Mouse (Mus musculus): ENCODE data around the gene Olfr248.
"Not testable (repeated sequence)": the region's sequence is repeated elsewhere in the genome, so short reads cannot be mapped to it uniquely, and the experiment has no call there.

The Olfr248 gene

DNA sequence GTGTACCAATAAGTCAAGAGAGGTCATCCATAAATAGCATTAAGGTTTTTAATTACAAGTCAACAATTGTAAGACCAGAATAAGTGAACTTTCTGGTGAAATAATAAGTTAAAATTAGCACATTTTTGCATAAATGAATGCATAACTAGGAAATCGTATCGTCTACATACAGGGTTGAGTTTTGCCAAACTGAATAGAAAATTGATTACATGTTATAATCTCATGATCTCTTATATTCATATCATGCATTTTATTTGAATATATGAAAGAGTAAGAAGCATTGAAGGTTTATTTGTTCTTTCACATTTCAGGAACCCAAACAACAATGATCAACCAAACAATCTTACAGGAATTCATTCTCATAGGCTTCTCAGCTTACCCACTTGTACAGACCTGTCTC is at the start of gene Olfr248:
Gene Olfr248 (plus strand): TSS at position 301 of the 400 bp plus-strand sequence.
- DNase-seq: no peak

- not testable (repeated sequence) for DNase-seq
Observed at GRCm38 (mm10) chr1:174353636-174354035, 37.2 kb upstream of the Olfr248 start.

- DNase-seq: no peak
Observed at GRCm38 (mm10) chr1:174354640-174355039, 36.2 kb upstream of the Olfr248 start.

GRCm38 (mm10) chr1:174364882-174365451 is 25.9 kb upstream of the Olfr248 start, which contains the start of gene Olfr417:
Gene Olfr417 (plus strand): TSS chr1:174365122.
- DNase-seq: no peak

DNA sequence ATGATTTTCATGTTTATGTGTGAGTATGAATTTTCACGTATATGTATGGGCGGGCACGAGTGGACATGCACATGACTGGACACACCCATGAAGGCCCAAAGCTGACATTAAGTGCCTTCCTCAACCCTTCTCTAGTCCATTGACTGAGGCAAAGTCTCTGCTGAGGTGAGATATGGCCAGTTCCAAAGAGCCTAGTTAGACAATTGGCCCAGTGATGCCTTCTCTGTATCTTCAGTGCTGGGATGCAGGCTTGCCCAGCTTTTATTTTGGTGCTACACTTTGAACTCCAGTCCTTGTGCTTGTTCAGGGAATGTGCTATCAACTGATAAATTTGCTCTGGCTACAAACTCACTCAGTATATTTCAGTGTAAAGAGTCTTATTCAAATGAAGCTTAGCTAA is 17.0 kb upstream of the Olfr248 start:
- no peak for DNase-seq

- no peak for DNase-seq
Observed at GRCm38 (mm10) chr1:174422959-174423358, 32.1 kb downstream of the Olfr248 start.

GRCm38 (mm10) chr1:174423764-174424163 is 32.9 kb downstream of the Olfr248 start, which contains the start of gene Olfr414:
Gene Olfr414 (plus strand): TSS chr1:174424064.
- no peak for DNase-seq

DNA sequence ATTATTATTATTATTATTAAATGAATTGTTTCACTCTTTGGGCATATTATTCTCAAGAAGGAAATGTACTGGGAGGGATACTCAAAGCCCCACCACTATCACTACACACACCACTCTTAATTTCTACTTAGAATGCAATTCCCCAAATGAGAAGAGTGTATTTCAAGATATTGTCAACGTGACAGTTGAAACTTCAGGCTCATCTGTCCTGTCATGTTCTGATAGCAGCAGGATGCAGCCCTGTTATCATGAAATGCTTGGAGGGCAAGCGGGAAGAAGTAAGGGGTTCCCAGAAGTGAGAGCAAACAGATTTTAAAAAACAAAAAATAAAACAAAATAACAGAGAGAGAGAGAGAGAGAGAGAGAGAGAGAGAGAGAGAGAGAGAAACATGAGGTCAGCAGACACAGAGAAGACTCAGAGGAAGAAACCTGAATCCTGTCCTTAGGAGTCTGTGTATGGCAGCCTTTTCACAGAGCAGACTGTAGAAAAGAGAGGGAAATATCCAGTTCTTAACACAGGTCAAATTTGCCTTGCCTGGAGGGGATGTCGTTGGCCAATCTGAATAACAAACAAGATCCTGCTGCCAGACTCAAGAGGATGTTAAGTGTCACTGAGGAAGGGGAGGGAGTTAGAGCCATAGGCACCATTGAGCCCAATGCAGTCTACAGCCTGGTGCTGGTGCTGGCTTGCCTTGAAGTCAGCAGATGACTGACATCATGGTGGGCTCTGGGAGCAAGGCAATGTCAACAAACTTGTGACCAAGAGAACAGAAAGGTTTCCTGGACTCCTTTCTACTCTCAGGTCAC is 35.5 kb downstream of the Olfr248 start:
- DNase-seq: no peak

- DNase-seq: no peak
Observed at GRCm38 (mm10) chr1:174427402-174427801, 36.6 kb downstream of the Olfr248 start.

DNA sequence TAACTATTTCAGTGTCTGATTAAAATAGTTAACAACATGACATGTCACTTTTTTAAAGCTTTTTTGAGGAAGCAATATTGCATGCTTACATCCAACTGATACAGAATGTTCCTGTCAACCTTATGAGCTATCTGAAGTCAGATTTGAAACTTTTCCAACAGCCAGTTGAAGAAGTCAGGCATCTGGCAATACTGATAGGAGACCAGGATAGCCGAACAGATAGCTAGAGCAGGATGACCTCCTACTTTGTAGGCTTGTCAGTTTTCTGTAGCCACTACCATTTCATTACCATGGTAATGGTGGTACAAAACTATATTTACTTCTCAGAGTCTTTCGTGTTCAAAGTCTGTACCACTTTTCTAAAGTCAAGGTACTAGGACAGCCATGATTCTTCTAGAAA is 37.6 kb downstream of the Olfr248 start:
- DNase-seq: no peak

- no peak for DNase-seq
Observed at GRCm38 (mm10) chr1:174434121-174434520, 43.3 kb downstream of the Olfr248 start.
